Mouse (Mus musculus): Measurements from ENCODE around the gene Daglb. TPM values are rescaled to one million over a fixed set of nuclear protein-coding genes. Genes with fewer than 3 reads are reported as not detected.

Gene Daglb
- polyA plus RNA-seq, 1 experiment from 2014 or later = 17.8 TPM

DNA sequence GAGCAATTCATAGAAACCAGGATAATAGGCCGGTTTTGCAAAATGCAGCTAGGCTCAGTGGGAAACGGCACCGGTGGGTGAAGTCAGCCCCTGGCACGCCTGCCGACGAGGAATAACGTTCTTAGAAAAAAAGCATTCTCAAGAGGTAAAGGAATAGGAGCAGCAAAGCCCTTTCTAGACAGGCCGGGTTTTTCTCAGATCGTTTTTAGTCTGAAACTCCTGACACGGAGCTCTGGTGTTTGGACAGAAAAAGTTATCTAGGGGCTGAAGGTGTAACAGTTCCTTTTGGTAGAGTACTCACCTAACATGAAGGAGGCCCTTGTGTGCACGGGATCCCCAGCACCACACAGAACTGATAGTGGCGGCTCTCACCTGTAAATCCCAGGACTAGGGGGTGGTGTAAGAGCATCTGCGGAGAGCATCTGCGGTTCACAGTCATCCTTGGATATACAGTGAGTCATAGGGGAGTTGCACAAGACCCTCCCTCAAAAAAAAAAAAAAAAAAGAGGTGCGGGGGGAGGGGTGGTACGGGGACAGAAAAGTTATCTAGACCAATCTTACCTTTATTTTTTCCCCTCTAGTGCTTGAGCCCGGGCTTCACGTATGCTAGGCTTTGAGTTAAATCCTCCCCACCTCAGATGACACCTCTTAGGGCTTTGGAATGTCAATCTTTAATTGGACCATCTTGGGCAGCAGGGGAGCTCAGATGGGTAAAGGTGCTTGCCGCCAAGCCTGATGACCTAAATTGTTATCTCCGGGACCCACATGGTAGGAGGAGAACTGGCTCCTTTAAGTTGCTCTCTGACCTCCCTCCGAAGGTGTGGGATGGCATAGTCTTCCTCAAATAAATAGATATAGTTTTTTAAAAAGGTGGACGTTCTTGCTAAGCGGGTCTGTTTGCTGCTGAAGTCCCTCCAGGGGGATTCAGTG lies 1.0 kb downstream of the Daglb start:
- Histone ChIP-seq H3K36me3 (ENCODE audit: control insufficient read depth, insufficient read depth, low read length) (peaks cover 22% of the 10 kb centered on the region), H3K4me1 (ENCODE audit: control insufficient read depth, insufficient read depth, low read length) (peaks cover 15% of the 10 kb centered on the region), H3K9ac (replicated peaks; ENCODE audit: low read length) (peak overlapping the region; percentile 78), H3K4me2 (ENCODE audit: low read length) (peak overlapping the region; percentile 83), H3K27me3 (ENCODE audit: control insufficient read depth, insufficient read depth, low read length) (no peaks in the 10 kb centered on the region), H3K9me3 (ENCODE audit: control insufficient read depth, low read length) (no peaks in the 10 kb centered on the region), H3K27ac (replicated peaks; ENCODE audit: low read depth, low read length) (no peak overlapping the region), H3K4me3 (replicated peaks; ENCODE audit: low read depth, low read length) (peak overlapping the region; percentile 78)
- WGBS = 41% methylated on average over 23 of the region's 23 CpGs
- DNase-seq (no peak), ATAC-seq (ENCODE audit: low FRiP score, low TSS enrichment) (no peak)

DNA sequence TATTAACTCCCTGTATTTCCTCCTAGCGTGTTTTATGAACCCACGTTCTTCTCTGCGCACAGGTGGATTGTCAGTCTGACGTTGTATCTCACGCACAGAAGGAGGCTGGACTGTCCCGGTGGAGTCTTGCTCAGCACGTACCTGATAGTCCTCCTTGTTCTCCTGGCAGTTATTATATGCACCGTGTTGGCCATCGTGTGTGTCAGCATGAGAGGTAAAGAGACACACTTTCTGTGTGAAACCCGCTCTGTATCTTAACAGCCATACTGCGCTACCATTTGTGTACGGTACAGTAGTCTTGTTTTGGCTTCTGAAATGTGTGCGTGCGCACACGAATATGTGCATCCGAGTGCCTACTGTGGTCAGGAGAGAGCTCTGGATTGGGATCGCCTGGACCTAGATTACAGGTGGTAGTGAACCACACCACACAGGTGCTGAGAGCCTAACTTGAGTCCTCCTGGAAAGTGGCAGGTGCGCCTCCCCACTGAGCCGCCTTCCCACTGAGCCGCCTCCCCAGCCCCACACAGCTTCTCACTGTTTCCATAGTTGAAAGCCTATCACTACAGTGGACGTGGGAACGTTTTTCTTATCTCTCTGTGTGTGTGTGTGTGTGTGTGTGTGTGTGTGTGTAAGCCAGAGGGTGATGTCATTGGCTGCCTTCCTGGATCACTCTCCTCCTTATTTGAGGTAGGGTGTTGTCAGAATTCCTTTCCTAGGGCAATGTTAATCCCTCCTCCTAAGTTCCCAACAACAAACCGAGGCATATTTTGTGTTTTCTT lies 2.7 kb downstream of the Daglb start:
- 92% methylated on average over 23 of the region's 23 CpGs for WGBS
- DNase-seq (no peak), ATAC-seq (ENCODE audit: low FRiP score, low TSS enrichment) (no peak)
- no peak overlapping the region for H3K9ac ChIP-seq (replicated peaks; ENCODE audit: low read length)
- H3K9me3 ChIP-seq (ENCODE audit: control insufficient read depth, low read length) = no peaks in the 10 kb centered on the region
- no peak overlapping the region for H3K4me3 ChIP-seq (replicated peaks; ENCODE audit: low read depth, low read length)
- H3K4me2 ChIP-seq (ENCODE audit: low read length) = no peak overlapping the region
- H3K4me1 ChIP-seq (ENCODE audit: control insufficient read depth, insufficient read depth, low read length) = peaks cover 15% of the 10 kb centered on the region
- peaks cover 29% of the 10 kb centered on the region for H3K36me3 ChIP-seq (ENCODE audit: control insufficient read depth, insufficient read depth, low read length)
- H3K27me3 ChIP-seq (ENCODE audit: control insufficient read depth, insufficient read depth, low read length) = no peaks in the 10 kb centered on the region
- H3K27ac ChIP-seq (replicated peaks; ENCODE audit: low read depth, low read length) = no peak overlapping the region

- Histone ChIP-seq H3K4me1 (ENCODE audit: control insufficient read depth, insufficient read depth, low read length) (peaks cover 15% of the 10 kb centered on the region), H3K9me3 (ENCODE audit: control insufficient read depth, low read length) (no peaks in the 10 kb centered on the region), H3K36me3 (ENCODE audit: control insufficient read depth, insufficient read depth, low read length) (peaks cover 31% of the 10 kb centered on the region), H3K9ac (replicated peaks; ENCODE audit: low read length) (no peak overlapping the region), H3K27ac (replicated peaks; ENCODE audit: low read depth, low read length) (no peak overlapping the region), H3K4me3 (replicated peaks; ENCODE audit: low read depth, low read length) (no peak overlapping the region), H3K27me3 (ENCODE audit: control insufficient read depth, insufficient read depth, low read length) (no peaks in the 10 kb centered on the region), H3K4me2 (ENCODE audit: low read length) (no peak overlapping the region)
- no peak for ATAC-seq (ENCODE audit: low FRiP score, low TSS enrichment)
- 95% methylated on average over 6 of the region's 6 CpGs for WGBS
- DNase-seq = no peak
Observed at GRCm38 (mm10) chr5:143467931-143468330, 3.5 kb downstream of the Daglb start.

GRCm38 (mm10) chr5:143469628-143470027 lies 5.2 kb downstream of the Daglb start:
- DNase-seq = no peak
- Histone ChIP-seq H3K4me1 (ENCODE audit: control insufficient read depth, insufficient read depth, low read length) (peaks cover 8% of the 10 kb centered on the region; the same call in 1 of the 2 replicates), H3K4me3 (replicated peaks; ENCODE audit: low read depth, low read length) (no peak overlapping the region), H3K9me3 (ENCODE audit: control insufficient read depth, low read length) (no peaks in the 10 kb centered on the region), H3K36me3 (ENCODE audit: control insufficient read depth, insufficient read depth, low read length) (peaks cover 48% of the 10 kb centered on the region), H3K27me3 (ENCODE audit: control insufficient read depth, insufficient read depth, low read length) (no peaks in the 10 kb centered on the region), H3K4me2 (ENCODE audit: low read length) (no peak overlapping the region), H3K9ac (replicated peaks; ENCODE audit: low read length) (no peak overlapping the region), H3K27ac (replicated peaks; ENCODE audit: low read depth, low read length) (no peak overlapping the region)
- WGBS = 97% methylated on average over 8 of the region's 8 CpGs
- ATAC-seq (ENCODE audit: low FRiP score, low TSS enrichment) = no peak

DNA sequence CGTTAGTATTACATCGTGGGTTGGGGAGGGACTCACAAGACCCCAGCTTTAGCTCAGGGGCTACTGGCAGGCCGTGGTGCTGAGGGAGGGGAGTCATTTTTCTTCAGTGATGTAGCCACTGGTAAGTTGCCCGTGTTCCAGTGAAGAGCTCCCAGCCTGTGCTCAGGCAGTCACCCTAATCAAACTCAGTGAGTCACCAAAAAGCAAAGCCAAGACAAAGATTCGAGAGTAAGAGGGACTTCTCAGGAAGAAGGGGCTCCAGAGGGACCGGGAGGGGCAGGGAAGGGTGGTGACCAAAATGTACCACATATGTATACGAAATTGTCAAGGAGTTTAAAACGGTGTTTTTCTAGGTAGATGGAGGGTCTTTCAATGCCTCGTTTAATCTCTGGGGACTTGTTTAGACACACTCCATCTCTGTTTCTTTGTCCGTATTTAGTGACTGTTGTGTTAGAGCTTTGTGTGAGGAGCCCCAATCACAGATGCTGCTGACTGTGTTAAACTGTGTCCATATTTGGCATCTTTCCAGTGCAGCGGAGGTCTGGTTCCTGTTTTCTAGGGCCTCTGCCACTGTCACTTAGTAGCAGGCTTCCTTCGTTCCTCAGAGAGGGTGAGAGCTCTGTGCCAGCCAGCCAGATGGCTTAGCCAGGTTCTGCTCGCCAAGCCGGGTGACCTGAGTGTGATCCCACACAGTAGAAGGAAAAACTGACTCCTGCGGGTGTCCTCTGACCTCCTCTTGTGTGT lies 6.2 kb downstream of the Daglb start:
- DNase-seq = peak; percentile 40
- no peak overlapping the region for H3K27ac ChIP-seq (replicated peaks; ENCODE audit: low read depth, low read length)
- 85% methylated on average over 15 of the region's 15 CpGs for WGBS
- ATAC-seq (ENCODE audit: low FRiP score, low TSS enrichment) = no peak
- no peak overlapping the region for H3K9ac ChIP-seq (replicated peaks; ENCODE audit: low read length)
- peaks cover 57% of the 10 kb centered on the region for H3K36me3 ChIP-seq (ENCODE audit: control insufficient read depth, insufficient read depth, low read length)
- no peaks in the 10 kb centered on the region for H3K9me3 ChIP-seq (ENCODE audit: control insufficient read depth, low read length)
- H3K27me3 ChIP-seq (ENCODE audit: control insufficient read depth, insufficient read depth, low read length) = no peaks in the 10 kb centered on the region
- H3K4me2 ChIP-seq (ENCODE audit: low read length) = no peak overlapping the region
- no peak overlapping the region for H3K4me3 ChIP-seq (replicated peaks; ENCODE audit: low read depth, low read length)
- peaks cover 4% of the 10 kb centered on the region; the same call in 1 of the 2 replicates for H3K4me1 ChIP-seq (ENCODE audit: control insufficient read depth, insufficient read depth, low read length)

DNA sequence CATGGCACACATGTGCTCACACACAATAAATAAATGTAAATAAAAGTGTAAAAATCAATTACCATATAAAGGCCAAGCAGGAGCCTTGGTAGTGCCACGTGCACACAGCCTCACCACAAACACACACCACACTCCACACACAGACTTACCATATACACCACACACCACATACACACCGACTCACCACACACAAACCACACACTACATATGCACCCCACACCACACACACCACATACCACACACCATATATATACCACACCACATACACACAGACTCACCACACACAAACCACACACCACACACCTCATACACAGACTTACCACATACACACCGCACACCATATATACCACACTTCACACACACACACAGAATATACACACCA lies 6.8 kb downstream of the Daglb start:
- Histone ChIP-seq H3K27ac (replicated peaks; ENCODE audit: low read depth, low read length) (no peak overlapping the region), H3K36me3 (ENCODE audit: control insufficient read depth, insufficient read depth, low read length) (peaks cover 63% of the 10 kb centered on the region), H3K9ac (replicated peaks; ENCODE audit: low read length) (no peak overlapping the region), H3K9me3 (ENCODE audit: control insufficient read depth, low read length) (no peaks in the 10 kb centered on the region), H3K27me3 (ENCODE audit: control insufficient read depth, insufficient read depth, low read length) (no peaks in the 10 kb centered on the region), H3K4me2 (ENCODE audit: low read length) (no peak overlapping the region), H3K4me3 (replicated peaks; ENCODE audit: low read depth, low read length) (no peak overlapping the region), H3K4me1 (ENCODE audit: control insufficient read depth, insufficient read depth, low read length) (no peaks in the 10 kb centered on the region)
- no peak for DNase-seq
- WGBS = 96% methylated on average over 3 of the region's 3 CpGs
- no peak for ATAC-seq (ENCODE audit: low FRiP score, low TSS enrichment)

- DNase-seq = no peak
- H3K27ac ChIP-seq (replicated peaks; ENCODE audit: low read depth, low read length) = no peak overlapping the region
- H3K4me3 ChIP-seq (replicated peaks; ENCODE audit: low read depth, low read length) = no peak overlapping the region
- peaks cover 70% of the 10 kb centered on the region for H3K36me3 ChIP-seq (ENCODE audit: control insufficient read depth, insufficient read depth, low read length)
- no peak overlapping the region for H3K9ac ChIP-seq (replicated peaks; ENCODE audit: low read length)
- H3K4me2 ChIP-seq (ENCODE audit: low read length) = no peak overlapping the region
- no peaks in the 10 kb centered on the region for H3K9me3 ChIP-seq (ENCODE audit: control insufficient read depth, low read length)
- no peaks in the 10 kb centered on the region for H3K4me1 ChIP-seq (ENCODE audit: control insufficient read depth, insufficient read depth, low read length)
- H3K27me3 ChIP-seq (ENCODE audit: control insufficient read depth, insufficient read depth, low read length) = no peaks in the 10 kb centered on the region
- ATAC-seq (ENCODE audit: low FRiP score, low TSS enrichment) = no peak
- WGBS = 87% methylated on average over 9 of the region's 9 CpGs
Observed at GRCm38 (mm10) chr5:143471953-143472618, 7.7 kb downstream of the Daglb start.

Measured in midbrain, embryonic 14.5 days (tissue).